Mouse (Mus musculus): ENCODE measurements around the gene Tmigd1.
"Not testable (repeated sequence)": the region's sequence is repeated elsewhere in the genome, so short reads cannot be mapped to it uniquely, and the experiment has no call there.

Tmigd1 gene

GRCm38 (mm10) chr11:76899758-76900738 lies 1.9 kb upstream of the Tmigd1 start:
- DNase-seq = no peak

GRCm38 (mm10) chr11:76904340-76904739 lies 2.4 kb downstream of the Tmigd1 start:
- DNase-seq = no peak

GRCm38 (mm10) chr11:76908651-76909050 lies 6.7 kb downstream of the Tmigd1 start:
- DNase-seq = no peak

- DNase-seq = no peak
Observed at GRCm38 (mm10) chr11:76911325-76912054, 9.5 kb downstream of the Tmigd1 start.

- DNase-seq = no peak
Observed at GRCm38 (mm10) chr11:76912055-76912395, 10.1 kb downstream of the Tmigd1 start.

- no peak for DNase-seq
Observed at GRCm38 (mm10) chr11:76914366-76914765, 12.4 kb downstream of the Tmigd1 start.

GRCm38 (mm10) chr11:76916539-76917229 lies 14.7 kb downstream of the Tmigd1 start:
- DNase-seq = no peak

- DNase-seq = no peak
Observed at GRCm38 (mm10) chr11:76917230-76917548, 15.2 kb downstream of the Tmigd1 start.

- DNase-seq = no peak
Observed at GRCm38 (mm10) chr11:76920607-76921006, 18.6 kb downstream of the Tmigd1 start.

GRCm38 (mm10) chr11:76924759-76925236 lies 22.8 kb downstream of the Tmigd1 start, which contains the start of gene Blmh:
Gene Blmh (plus strand): TSS chr11:76924809.
- no peak for DNase-seq

GRCm38 (mm10) chr11:76928586-76928985 lies 26.6 kb downstream of the Tmigd1 start:
- DNase-seq = not testable (repeated sequence)

GRCm38 (mm10) chr11:76933209-76933608 lies 31.2 kb downstream of the Tmigd1 start:
- DNase-seq = peak; percentile 19 to 33

GRCm38 (mm10) chr11:76936578-76936977 lies 34.6 kb downstream of the Tmigd1 start:
- DNase-seq = no peak

GRCm38 (mm10) chr11:76944839-76945238 lies 42.9 kb downstream of the Tmigd1 start:
- no peak for DNase-seq

- DNase-seq = peak; percentile 91 to 92
Observed at GRCm38 (mm10) chr11:76945386-76946202, 43.6 kb downstream of the Tmigd1 start.

- peak in 1 of 2 experiments; percentile 3 for DNase-seq
Observed at GRCm38 (mm10) chr11:76946203-76946585, 44.2 kb downstream of the Tmigd1 start.

GRCm38 (mm10) chr11:76953536-76953935 lies 51.6 kb downstream of the Tmigd1 start:
- no peak for DNase-seq

GRCm38 (mm10) chr11:76965703-76966102 lies 63.7 kb downstream of the Tmigd1 start:
- no peak for DNase-seq
